Mouse (Mus musculus) retina, postnatal 7 days (tissue): ENCODE measurements around the gene Vwc2.

Source experiments
- DNase-seq: peaks from one replicate; pipeline ENCODE4 v3.0.0-alpha.2; 2012; ENCODE audit warnings: low read depth, low spot score

The Vwc2 gene

DNA sequence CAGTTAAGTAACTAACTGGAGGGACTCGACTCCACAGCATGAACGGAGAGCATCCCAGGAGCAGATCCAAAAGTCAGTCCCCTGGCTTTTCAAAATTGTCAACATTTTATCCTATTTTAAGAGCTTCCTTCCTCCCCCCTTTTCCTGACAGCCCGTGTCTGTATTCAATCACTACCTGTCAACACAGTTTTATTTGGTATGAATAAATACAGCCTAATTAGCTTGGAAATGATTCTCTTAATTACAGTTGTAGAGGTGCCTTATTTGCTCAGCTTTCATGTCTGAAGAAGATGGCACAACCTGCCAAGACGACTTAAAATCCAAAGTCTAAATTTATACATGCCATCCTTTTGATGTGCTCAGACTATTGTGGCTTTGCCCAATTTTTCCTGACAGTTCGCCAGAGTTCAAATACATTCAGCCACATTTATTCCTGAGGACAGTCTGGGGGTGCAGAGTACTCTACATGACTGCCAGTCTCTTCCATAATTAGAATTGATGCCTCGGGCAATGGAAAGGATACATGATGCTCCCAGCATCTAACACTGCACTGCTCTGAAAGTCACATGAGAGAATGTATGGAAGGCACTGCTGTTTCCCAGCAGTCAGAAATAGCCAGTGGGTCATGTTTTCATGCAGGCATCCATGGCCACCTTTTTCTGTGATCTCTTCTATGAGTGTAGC is 128.8 kb downstream of the Vwc2 start:
- DNase-seq: no peak

DNA sequence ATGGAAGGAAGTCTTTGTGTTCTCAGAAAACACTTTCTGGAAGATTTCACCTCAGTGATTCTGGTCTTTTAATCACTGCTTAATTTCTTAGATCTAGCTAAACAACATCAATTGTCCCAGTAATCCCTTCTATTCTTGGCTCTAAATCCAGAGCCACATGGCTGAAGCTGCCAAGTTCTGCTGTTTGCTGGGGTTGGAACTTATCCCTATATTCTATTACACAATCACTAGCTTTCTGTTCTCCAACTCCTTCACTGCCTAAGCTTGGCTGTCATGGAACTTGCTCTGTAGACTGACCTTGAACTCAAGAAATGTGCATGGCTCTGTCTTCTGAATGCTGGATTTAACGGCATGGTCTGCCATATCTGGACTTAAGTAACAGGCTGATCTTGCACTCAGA is 143.3 kb downstream of the Vwc2 start:
- no peak for DNase-seq

DNA sequence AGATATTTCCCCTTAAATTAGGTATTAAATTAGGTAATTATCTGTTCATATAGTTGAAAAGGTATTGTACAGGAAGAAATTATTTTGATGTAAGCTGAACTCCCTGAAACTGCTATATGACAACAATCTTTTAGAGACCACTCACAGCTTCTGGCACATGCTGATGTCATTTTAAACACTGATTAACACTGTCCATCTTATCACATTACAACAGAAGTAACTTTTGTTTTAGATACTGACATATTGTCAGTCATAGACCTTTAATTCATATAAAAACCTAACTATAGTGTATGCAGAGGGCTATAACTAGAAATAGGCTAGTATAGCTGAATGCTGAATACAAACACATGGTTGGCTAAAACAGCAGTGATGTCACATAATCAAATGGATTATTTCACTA is 166.1 kb downstream of the Vwc2 start:
- no peak for DNase-seq

DNA sequence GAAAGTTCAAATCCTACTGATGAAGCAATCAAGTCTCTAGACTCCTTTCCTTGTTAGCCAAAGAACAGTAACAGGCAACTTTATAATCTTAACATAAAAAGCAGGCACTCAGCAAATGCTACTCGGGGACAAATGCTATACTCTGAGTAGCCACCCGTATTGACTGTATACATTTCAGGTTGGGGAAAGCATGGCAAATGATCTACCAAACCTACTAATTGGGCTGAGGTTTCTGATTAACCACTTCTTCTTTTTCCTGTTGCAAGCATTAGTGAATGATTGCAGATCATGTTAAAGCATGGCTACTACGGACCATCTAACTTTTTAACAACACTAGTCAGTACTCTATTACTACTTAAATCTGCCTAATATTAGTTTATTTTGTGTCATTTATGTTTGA is 169.5 kb downstream of the Vwc2 start:
- DNase-seq: no peak
